Mouse (Mus musculus) right cerebral cortex, postnatal 4 days (tissue): ENCODE measurements around the gene Atf7ip.
A peak's percentile ranks its signal among the peaks of the same experiment; 100 is the strongest.

ENCODE experiments used
- DNase-seq: peaks from one replicate; pipeline ENCODE4 v3.0.0-alpha.2; 2022

The Atf7ip gene

GRCm38 (mm10) chr6:136525567-136525966 is 19.6 kb downstream of the Atf7ip start:
- no peak for DNase-seq

- DNase-seq = no peak
Measured at GRCm38 (mm10) chr6:136529156-136529555, 23.2 kb downstream of the Atf7ip start.

GRCm38 (mm10) chr6:136531792-136532230 is 25.8 kb downstream of the Atf7ip start:
- DNase-seq = no peak

- DNase-seq = peak; percentile 48
Measured at GRCm38 (mm10) chr6:136532535-136533291, 26.7 kb downstream of the Atf7ip start.

- DNase-seq = no peak
Measured at GRCm38 (mm10) chr6:136533804-136534203, 27.8 kb downstream of the Atf7ip start.

- DNase-seq = no peak
Measured at GRCm38 (mm10) chr6:136534444-136534843, 28.5 kb downstream of the Atf7ip start.

- DNase-seq = no peak
Measured at GRCm38 (mm10) chr6:136535176-136535575, 29.2 kb downstream of the Atf7ip start.

- no peak for DNase-seq
Measured at GRCm38 (mm10) chr6:136536121-136536520, 30.2 kb downstream of the Atf7ip start.

GRCm38 (mm10) chr6:136541350-136541749 is 35.4 kb downstream of the Atf7ip start:
- no peak for DNase-seq

- DNase-seq = no peak
Measured at GRCm38 (mm10) chr6:136542105-136542504, 36.1 kb downstream of the Atf7ip start.

- no peak for DNase-seq
Measured at GRCm38 (mm10) chr6:136543164-136543563, 37.2 kb downstream of the Atf7ip start.

GRCm38 (mm10) chr6:136545284-136545870 is 39.4 kb downstream of the Atf7ip start:
- no peak for DNase-seq

- no peak for DNase-seq
Measured at GRCm38 (mm10) chr6:136546286-136546685, 40.3 kb downstream of the Atf7ip start.

GRCm38 (mm10) chr6:136546987-136547386 is 41.0 kb downstream of the Atf7ip start:
- DNase-seq = no peak

GRCm38 (mm10) chr6:136548041-136548770 is 42.2 kb downstream of the Atf7ip start:
- peak; percentile 56 for DNase-seq

- DNase-seq = no peak
Measured at GRCm38 (mm10) chr6:136548796-136549195, 42.8 kb downstream of the Atf7ip start.

- DNase-seq = no peak
Measured at GRCm38 (mm10) chr6:136549606-136550005, 43.6 kb downstream of the Atf7ip start.

- DNase-seq = no peak
Measured at GRCm38 (mm10) chr6:136550596-136551304, 44.8 kb downstream of the Atf7ip start.

GRCm38 (mm10) chr6:136551550-136552109 is 45.7 kb downstream of the Atf7ip start:
- no peak for DNase-seq

GRCm38 (mm10) chr6:136553156-136553555 is 47.2 kb downstream of the Atf7ip start:
- no peak for DNase-seq

- no peak for DNase-seq
Measured at GRCm38 (mm10) chr6:136553767-136554569, 48.0 kb downstream of the Atf7ip start.
